Mouse (Mus musculus) frontal cortex, postnatal 10 days (tissue): ENCODE measurements around the gene Fbxw21.
A peak's percentile ranks its signal among the peaks of the same experiment; 100 is the strongest.

Experiments
- DNase-seq, 2 experiments: peaks; one replicate each; pipeline ENCODE4 v3.0.0; 2022; ENCODE audit warnings: low spot score in 2 of 2, mixed read lengths in 1 of 2

The Fbxw21 gene

DNA sequence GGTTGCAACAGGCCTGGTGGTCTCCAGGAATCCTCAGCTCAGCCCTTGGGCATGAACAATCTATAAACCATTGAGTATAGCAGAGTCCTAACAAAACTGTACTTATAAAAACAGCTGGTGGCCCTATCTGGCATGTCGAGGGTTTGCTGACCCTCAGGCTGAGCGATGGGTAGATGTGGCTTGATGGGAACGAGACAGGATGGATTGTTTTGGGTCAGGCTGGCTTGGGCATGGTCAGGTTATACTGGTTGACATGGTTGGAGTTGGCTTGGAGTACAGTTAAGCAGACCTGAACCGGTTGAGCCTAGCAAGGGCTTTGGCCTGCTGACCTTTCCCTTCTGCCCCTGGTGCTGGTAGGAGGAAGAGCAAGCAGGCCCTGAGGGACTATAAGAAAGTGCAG lies 50.7 kb downstream of the Fbxw21 start:
- no peak for DNase-seq

- no peak for DNase-seq
Observed at GRCm38 (mm10) chr9:109110240-109110639, 51.6 kb downstream of the Fbxw21 start.

DNA sequence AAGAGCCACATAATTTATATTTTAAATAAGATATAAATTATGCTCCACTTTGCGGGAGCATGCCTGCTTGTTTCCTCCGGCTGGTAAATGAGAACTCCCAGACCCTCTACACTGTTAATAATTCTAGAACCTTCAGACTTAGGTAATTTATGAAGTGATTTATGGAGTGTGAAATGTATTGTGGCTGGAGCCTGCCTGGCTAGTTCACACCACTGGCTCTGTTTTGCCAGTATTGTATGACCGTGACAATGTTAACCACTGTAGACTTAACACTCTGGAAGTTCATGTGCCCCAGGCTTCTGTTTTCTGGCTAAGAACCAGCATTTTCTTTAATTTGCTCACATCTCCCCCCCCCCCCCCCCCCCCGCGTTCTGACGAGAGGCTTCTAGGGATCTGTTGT lies 54.5 kb downstream of the Fbxw21 start:
- no peak for DNase-seq

GRCm38 (mm10) chr9:109105648-109106047 lies 56.2 kb downstream of the Fbxw21 start:
- DNase-seq = no peak

GRCm38 (mm10) chr9:109105011-109105410 lies 56.8 kb downstream of the Fbxw21 start:
- peak in 1 of 2 experiments; percentile 39 for DNase-seq

DNA sequence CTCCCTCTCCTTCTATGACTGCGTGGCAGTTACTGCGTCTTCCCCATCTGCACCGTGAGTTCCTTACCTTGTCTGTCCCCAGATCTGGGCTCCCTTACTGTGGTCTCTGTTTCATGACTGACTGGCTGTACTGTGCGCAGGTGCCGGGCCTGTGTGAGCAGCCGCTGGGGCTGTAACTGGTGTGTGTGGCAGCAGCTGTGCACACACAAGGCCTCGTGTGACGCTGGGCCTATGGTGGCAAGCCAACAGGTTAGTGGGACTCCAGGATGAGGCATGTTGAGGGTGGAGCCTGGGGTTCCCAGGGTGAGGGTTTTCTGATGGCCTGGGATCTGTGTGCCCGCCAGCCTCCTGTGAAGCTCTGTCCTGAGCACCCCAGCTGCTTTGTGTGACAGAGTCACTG lies 57.8 kb downstream of the Fbxw21 start:
- no peak for DNase-seq

GRCm38 (mm10) chr9:109103250-109103649 lies 58.6 kb downstream of the Fbxw21 start:
- no peak for DNase-seq

GRCm38 (mm10) chr9:109102541-109102940 lies 59.3 kb downstream of the Fbxw21 start:
- no peak for DNase-seq

GRCm38 (mm10) chr9:109101933-109102445 lies 59.9 kb downstream of the Fbxw21 start:
- no peak for DNase-seq

DNA sequence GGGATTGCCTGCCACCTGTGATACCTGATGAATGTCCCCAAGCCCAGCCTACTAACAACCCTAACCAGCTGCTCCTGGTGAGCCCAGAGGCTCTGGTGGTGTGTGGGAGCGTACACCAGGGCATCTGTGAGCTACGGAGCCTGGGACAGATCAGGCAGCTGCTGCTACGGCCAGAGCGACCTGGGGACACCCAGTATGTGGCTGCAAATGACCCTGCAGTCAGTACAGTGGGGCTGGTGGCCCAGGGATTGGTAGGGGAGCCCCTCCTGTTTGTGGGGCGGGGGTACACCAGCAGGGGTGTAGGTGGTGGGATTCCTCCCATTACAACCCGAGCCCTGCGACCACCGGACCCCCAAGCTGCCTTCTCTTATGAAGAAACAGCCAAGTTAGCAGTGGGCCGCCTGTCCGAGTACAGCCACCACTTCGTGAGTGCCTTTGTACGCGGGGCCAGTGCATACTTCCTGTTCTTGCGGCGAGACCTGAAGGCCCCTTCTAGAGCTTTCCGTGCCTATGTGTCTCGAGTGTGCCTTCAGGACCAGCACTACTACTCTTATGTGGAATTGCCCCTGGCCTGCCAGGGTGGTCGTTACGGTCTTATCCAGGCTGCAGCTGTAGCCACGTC lies 61.4 kb downstream of the Fbxw21 start:
- DNase-seq = no peak

DNA sequence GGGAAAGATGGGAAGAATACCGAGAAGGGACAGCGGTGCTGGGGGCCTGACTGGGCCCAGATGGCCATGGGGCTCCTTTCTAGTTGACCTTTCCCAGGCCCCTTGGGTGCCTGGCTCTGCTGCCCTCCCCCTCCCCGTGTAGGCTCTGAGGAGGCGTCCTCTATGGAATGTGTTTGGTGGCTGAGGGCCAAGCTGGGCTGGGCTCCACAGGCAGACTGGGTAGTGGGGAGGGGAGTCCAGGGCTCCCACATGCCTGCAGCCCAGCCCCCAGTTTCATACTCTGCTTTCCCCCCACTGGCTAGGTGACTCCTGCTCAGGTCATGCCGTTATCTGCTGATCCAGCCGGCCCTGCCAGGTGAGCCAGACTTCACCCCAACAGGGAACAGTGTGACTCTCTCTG lies 62.9 kb downstream of the Fbxw21 start:
- DNase-seq = peak; percentile 40 to 52

DNA sequence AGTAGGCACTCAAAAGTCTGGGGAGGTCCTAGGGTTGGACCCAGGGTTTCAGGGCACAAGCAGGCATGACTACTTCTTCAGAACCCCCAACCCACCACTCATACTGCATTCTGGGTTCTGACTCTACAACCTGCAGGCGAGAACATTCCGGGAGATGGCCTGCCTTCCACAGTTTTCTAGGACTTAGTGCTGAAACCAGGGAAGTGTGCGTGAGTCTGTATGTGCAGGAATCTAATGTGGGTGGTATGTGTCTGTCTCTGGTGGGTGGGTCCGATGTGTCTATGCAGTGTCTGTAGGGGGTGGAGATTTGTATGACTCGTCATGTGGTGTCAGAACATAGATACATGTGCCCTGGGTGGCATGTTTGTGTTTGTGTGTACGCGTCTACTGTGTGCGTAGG lies 63.5 kb downstream of the Fbxw21 start:
- no peak for DNase-seq

DNA sequence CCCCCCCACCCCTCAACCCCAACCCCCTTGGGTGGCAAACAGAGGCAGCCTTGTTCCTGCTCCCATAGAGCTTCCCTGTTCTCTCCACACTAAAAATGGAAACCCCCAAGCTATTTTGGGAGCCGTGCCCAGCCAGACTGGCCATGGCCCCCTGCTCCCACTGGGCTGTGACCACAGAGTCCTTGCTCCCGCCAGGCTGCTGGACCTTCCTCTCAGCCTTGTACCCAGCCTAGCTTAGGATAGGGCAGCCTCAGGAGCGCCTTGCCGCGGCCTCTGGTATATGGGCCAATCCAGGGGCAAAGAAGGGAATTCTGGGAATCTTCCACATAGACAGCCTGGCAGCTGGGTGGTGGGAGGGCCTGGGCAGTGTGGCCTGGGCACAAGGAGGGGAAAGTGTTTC lies 64.0 kb downstream of the Fbxw21 start:
- DNase-seq = peak; percentile 73

- DNase-seq = no peak
Observed at GRCm38 (mm10) chr9:109097291-109097690, 64.5 kb downstream of the Fbxw21 start.

DNA sequence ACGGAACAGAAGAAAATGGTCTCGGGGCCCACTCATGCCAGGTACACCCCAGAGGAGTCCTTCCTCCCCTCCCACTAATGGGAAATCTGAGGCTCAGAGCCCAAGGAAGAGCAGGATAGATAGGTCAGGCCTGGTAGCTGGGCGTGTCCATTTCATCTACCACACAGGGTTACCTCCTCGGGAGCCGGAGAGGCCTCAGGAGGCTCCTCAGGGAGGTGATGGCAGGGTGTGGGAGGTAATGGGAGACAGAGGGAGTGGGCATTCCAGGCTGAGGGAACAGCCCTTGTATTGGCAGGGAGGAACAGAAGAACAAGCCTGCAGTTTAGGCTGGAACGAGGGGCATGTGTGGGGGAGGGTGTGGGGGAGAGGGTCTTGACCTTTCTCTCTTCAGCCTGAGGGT lies 65.0 kb downstream of the Fbxw21 start:
- DNase-seq = no peak

DNA sequence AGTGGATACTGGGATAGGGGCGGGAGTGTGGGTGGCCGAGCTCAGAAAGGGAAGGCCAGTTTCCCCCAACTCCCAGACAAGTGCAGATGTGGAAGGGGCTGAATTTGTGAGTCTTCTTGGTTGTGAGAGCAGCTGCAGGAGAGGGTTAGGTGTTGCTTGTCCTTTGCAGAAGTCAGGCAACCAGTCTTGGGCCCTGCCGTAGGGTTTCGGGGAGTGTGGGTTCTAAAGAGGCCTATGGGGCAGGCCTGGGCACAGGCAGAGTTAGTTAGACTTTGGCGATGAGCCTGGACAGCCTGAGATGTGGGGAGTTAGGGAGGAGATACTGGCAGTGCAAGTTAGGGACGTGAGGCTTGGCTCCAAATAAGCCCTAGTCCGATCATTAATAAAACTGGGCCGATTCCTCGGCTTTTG lies 65.6 kb downstream of the Fbxw21 start:
- no peak for DNase-seq

DNA sequence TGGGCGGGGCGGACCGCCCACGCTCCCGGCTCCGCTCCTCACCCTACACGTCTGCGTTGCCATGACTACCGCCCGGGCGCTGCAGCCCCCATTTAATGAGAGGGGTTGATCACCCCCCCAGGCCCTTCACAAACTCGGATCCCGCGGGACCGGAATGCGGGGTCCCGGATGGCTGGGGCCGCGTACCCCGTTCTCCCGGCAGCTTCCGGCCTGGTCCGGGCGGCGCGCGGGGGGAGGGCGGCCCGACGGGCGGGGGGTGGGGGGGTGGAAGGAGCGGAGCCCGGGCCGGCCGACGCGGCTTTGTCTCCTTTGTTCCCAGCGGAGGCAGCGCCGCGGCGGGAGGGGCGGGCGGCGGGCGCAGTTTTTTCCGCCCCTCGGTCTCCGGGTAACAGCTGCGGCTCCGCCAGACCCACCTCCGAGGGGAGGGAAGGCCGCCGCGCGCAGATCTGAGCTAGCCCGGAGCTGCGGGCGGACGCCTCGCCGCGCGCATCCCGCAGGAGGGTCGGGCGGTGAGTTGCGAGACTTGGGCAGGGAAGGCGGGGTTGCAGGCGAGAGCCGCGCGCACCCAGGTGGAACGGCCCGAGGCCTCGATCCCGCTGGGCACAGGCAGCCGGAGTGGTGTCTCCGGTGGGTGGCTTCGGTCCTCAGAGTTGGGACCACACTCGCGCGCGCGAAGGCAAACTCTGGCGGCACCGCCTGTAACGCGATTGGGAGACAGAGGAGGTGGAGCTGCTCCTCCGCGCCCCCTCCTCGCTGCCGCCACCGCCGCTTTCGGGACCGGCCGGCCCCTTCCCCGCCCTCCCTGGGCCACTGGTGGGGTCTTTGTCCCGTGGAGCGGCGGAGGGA lies 66.5 kb downstream of the Fbxw21 start, which contains the start of gene Plxnb1:
TSS of gene Plxnb1 (plus strand) at position 253 of the 846 bp plus-strand sequence.
- peak in 1 of 2 experiments; percentile 80 for DNase-seq

DNA sequence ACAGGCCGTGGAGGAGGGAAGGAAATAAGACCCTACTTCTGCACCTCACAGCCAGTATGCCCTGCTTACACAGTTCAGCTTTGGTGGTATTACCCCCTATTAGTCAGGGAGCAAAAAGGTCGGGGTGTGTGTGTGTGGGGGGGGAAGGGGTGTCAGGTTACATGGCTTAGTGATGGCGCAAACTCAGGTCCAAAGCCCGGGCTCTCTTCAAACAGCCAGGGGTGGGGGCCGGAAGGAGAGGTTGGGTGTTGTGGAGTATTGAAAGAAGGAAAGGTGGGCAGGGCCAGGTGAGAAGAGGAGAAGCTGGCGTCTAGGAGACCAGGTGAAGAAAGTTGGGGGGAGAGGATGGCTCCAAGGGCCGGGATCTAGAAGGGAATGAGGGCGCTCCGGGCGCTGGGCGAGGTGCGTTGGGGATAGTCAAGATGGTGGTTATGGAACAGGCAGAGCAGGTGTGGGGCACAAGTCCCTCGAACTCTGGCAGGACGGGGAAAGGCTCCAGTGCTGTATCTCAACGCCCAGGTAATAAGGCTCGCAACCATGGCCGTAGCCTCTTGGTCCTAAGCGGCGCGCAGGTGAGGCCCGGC lies 67.2 kb downstream of the Fbxw21 start:
- DNase-seq = no peak

DNA sequence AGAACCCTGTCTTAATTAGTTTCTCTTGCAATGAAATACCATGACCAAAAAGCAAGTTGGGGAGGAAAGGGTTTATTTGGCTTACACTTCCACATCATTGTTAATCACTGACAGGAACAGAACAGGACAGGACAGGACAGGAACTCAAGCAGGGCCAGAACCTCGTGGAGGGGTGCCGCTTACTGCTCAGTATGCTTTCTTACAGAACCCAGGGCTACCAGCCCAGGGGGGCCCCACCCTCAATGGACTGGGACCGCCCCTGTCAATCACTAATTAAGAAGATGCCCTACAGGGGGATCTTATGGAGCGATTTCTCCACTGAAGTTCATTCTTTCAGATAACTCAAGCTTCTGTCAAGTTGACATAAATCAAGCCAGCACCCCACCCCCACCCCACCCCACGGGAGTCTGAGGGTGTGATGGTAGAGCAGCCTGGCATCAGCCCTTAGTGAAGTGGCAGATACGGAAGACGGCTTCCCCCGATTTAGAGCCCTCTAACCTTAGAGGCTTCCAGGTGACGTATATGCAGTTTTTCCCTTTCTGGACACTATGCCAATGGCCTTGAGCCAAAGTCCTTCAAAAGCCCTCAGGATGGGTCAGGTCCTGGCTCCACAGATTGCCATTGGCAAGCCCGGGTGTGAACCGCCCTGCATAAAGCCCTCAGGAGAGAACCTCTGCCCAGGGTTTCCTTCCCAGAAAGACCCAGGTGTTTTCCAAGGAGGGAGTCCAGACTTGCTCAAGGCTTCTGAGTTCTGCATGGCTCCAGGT lies 67.9 kb downstream of the Fbxw21 start:
- DNase-seq = no peak

DNA sequence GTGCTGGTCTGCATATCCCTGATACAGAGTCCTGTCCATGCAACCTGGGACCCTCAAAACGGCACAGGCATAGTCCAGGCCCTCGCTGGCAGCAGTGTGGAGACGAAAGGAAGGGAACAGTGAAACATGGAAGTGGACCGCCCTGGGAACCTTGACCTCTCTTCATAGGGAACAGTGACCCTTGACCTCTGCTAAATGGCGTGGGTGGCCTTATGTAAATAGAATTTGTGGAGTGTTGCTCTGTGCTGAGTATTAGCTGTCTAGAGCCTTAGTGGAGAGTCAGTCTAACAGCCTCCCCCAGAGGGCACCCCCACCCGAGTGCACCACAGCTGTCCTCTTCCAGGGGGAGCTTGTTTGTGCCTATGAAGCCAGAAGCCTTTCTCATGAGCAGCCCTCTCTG lies 69.0 kb downstream of the Fbxw21 start:
- DNase-seq = no peak

- DNase-seq = no peak
Observed at GRCm38 (mm10) chr9:109091802-109092201, 70.0 kb downstream of the Fbxw21 start.

- no peak for DNase-seq
Observed at GRCm38 (mm10) chr9:109090446-109090845, 71.4 kb downstream of the Fbxw21 start.
